Mouse (Mus musculus) liver, embryonic 13.5 days (tissue): ENCODE results near the gene Msl2. TPM values are rescaled to one million over a fixed set of nuclear protein-coding genes. Genes with fewer than 3 reads are reported as not detected.

Experiments
- ATAC-seq: fragments of 200-750 bp; cut with Nextera tagmentation; 2 replicates; pipeline ENCODE4 v1.8.0; 2017; ENCODE audit warnings: low read depth, mild to moderate bottlenecking, moderate number of reproducible peaks, moderate library complexity
- DNase-seq: peaks from one replicate; pipeline ENCODE4 v3.0.0; 2022
- H3K27ac ChIP-seq: fragments of 300-500 bp; sonication (generic); 2 replicates; pipeline ENCODE4 v1.5.1; 2015; ENCODE audit warnings: moderate library complexity, mild to moderate bottlenecking, inconsistent platforms
- H3K27me3 ChIP-seq: fragments of 300-500 bp; sonication (generic); 2 replicates; pipeline ENCODE4 v1.6.1; 2015; ENCODE audit warnings: mild to moderate bottlenecking, inconsistent platforms
- H3K36me3 ChIP-seq: fragments of 300-500 bp; sonication (generic); 2 replicates; pipeline ENCODE4 v1.6.1; 2015; ENCODE audit warnings: mild to moderate bottlenecking, inconsistent platforms
- H3K4me1 ChIP-seq: fragments of 300-500 bp; sonication (generic); replicated peaks from 2 replicates; pipeline ENCODE4 v1.6.1; 2015; ENCODE audit warnings: inconsistent platforms
- H3K4me2 ChIP-seq: fragments of 300-500 bp; sonication (generic); 2 replicates; pipeline ENCODE4 v1.6.1; 2015; ENCODE audit warnings: inconsistent platforms, mild to moderate bottlenecking, moderate library complexity
- H3K4me3 ChIP-seq: fragments of 300-500 bp; sonication (generic); replicated peaks from 2 replicates; pipeline ENCODE4 v1.5.1; 2015; ENCODE audit warnings: mild to moderate bottlenecking, inconsistent platforms
- H3K9ac ChIP-seq: fragments of 300-500 bp; sonication (generic); 2 replicates; pipeline ENCODE4 v1.6.1; 2015; ENCODE audit warnings: mild to moderate bottlenecking, inconsistent platforms
- H3K9me3 ChIP-seq: fragments of 300-500 bp; sonication (generic); replicated peaks from 2 replicates; pipeline ENCODE4 v1.6.1; 2016; ENCODE audit warnings: inconsistent platforms
- WGBS: fragments of 180-500 bp; shearing (Covaris S2); methylation state at CpG from one replicate; pipeline ENCODE4 v1.1.7; 2015; ENCODE audit not compliant: insufficient replicate concordance; 5-methylcytosine and 5-hydroxymethylcytosine counted together
- polyA plus RNA-seq: library from polyadenylated mRNA; unstranded; fragments of >200 nt; fragmentation: Nextera tagmentation; extraction: Ambion mirVana; gene quantifications from 2 replicates; pipeline ENCODE4 v1.2.1, GENCODE M21; 2015

Msl2 gene
- polyA plus RNA-seq, 1 experiment from 2014 or later: 2.6 TPM

GRCm38 (mm10) chr9:101101547-101101946 lies 27.6 kb downstream of the Msl2 start:
- no peak overlapping the region for H3K4me3 ChIP-seq
- no peaks in the 10 kb centered on the region for H3K9me3 ChIP-seq
- no peaks in the 10 kb centered on the region for H3K27me3 ChIP-seq
- ATAC-seq (no peak), DNase-seq (no peak)
- H3K4me1 ChIP-seq: peaks cover 21% of the 10 kb centered on the region
- 90% methylated on average over 8 of the region's 8 CpGs for WGBS
- H3K27ac ChIP-seq: no peak overlapping the region
- H3K36me3 ChIP-seq: peaks cover 36% of the 10 kb centered on the region
- no peak overlapping the region for H3K4me2 ChIP-seq
- H3K9ac ChIP-seq: no peak overlapping the region

- peaks cover 21% of the 10 kb centered on the region for H3K4me1 ChIP-seq
- no peak overlapping the region for H3K4me2 ChIP-seq
- ATAC-seq (no peak), DNase-seq (no peak)
- no peaks in the 10 kb centered on the region for H3K9me3 ChIP-seq
- no peak overlapping the region for H3K4me3 ChIP-seq
- peaks cover 34% of the 10 kb centered on the region for H3K36me3 ChIP-seq
- no peak overlapping the region for H3K9ac ChIP-seq
- no peak overlapping the region for H3K27ac ChIP-seq
- no peaks in the 10 kb centered on the region for H3K27me3 ChIP-seq
- WGBS: 85% methylated on average over 3 of the region's 3 CpGs
Measured at GRCm38 (mm10) chr9:101102288-101102687, 28.4 kb downstream of the Msl2 start.

- Histone ChIP-seq H3K4me1 (peaks cover 6% of the 10 kb centered on the region; the same call in 1 of the 2 replicates), H3K9me3 (no peaks in the 10 kb centered on the region), H3K27me3 (no peaks in the 10 kb centered on the region), H3K36me3 (peaks cover 34% of the 10 kb centered on the region), H3K27ac (no peak overlapping the region), H3K4me3 (no peak overlapping the region), H3K9ac (no peak overlapping the region), H3K4me2 (no peak overlapping the region)
- DNase-seq: no peak
- ATAC-seq: no peak
- 91% methylated on average over 11 of the region's 11 CpGs for WGBS
Measured at GRCm38 (mm10) chr9:101104931-101105330, 31.0 kb downstream of the Msl2 start.

- peaks cover 13% of the 10 kb centered on the region for H3K4me1 ChIP-seq
- DNase-seq (no peak), ATAC-seq (no peak)
- H3K9me3 ChIP-seq: no peaks in the 10 kb centered on the region
- H3K9ac ChIP-seq: no peak overlapping the region
- H3K27ac ChIP-seq: no peak overlapping the region
- H3K4me3 ChIP-seq: no peak overlapping the region
- H3K36me3 ChIP-seq: peaks cover 30% of the 10 kb centered on the region
- no peak overlapping the region for H3K4me2 ChIP-seq
- WGBS: 92% methylated on average over 6 of the region's 6 CpGs
- H3K27me3 ChIP-seq: no peaks in the 10 kb centered on the region
Measured at GRCm38 (mm10) chr9:101105735-101106134, 31.8 kb downstream of the Msl2 start.

- H3K9ac ChIP-seq: no peak overlapping the region
- H3K27ac ChIP-seq: no peak overlapping the region
- DNase-seq (no peak), ATAC-seq (no peak)
- H3K36me3 ChIP-seq: peaks cover 14% of the 10 kb centered on the region
- H3K4me2 ChIP-seq: no peak overlapping the region
- H3K9me3 ChIP-seq: no peaks in the 10 kb centered on the region
- no peaks in the 10 kb centered on the region for H3K27me3 ChIP-seq
- no peak overlapping the region for H3K4me3 ChIP-seq
- WGBS: 68% methylated on average over 3 of the region's 3 CpGs
- H3K4me1 ChIP-seq: peaks cover 10% of the 10 kb centered on the region
Measured at GRCm38 (mm10) chr9:101107386-101107785, 33.5 kb downstream of the Msl2 start.

- peaks cover 23% of the 10 kb centered on the region for H3K4me1 ChIP-seq
- WGBS: 74% methylated on average over 3 of the region's 3 CpGs
- no peak for DNase-seq
- no peak for ATAC-seq
- no peak overlapping the region for H3K4me3 ChIP-seq
- H3K36me3 ChIP-seq: peaks cover 9% of the 10 kb centered on the region
- H3K27ac ChIP-seq: no peak overlapping the region
- H3K9me3 ChIP-seq: no peaks in the 10 kb centered on the region
- H3K4me2 ChIP-seq: no peak overlapping the region
- H3K9ac ChIP-seq: no peak overlapping the region
- no peaks in the 10 kb centered on the region for H3K27me3 ChIP-seq
Measured at GRCm38 (mm10) chr9:101110013-101110412, 36.1 kb downstream of the Msl2 start.

GRCm38 (mm10) chr9:101113317-101113716 lies 39.4 kb downstream of the Msl2 start:
- Histone ChIP-seq H3K4me2 (no peak overlapping the region), H3K4me3 (no peak overlapping the region), H3K36me3 (no peaks in the 10 kb centered on the region), H3K9me3 (no peaks in the 10 kb centered on the region), H3K27me3 (no peaks in the 10 kb centered on the region), H3K4me1 (peaks cover 24% of the 10 kb centered on the region), H3K9ac (no peak overlapping the region), H3K27ac (no peak overlapping the region)
- no peak for DNase-seq
- 81% methylated on average over 4 of the region's 4 CpGs for WGBS
- no peak for ATAC-seq

GRCm38 (mm10) chr9:101114182-101114884 lies 40.4 kb downstream of the Msl2 start:
- Histone ChIP-seq H3K27ac (no peak overlapping the region), H3K4me1 (peaks cover 24% of the 10 kb centered on the region), H3K27me3 (no peaks in the 10 kb centered on the region), H3K9ac (no peak overlapping the region), H3K36me3 (no peaks in the 10 kb centered on the region), H3K4me2 (0 out of 2 replicates have a peak overlapping the region, but pooled peaks have one; percentile 1), H3K9me3 (no peaks in the 10 kb centered on the region), H3K4me3 (no peak overlapping the region)
- 31% methylated on average over 8 of the region's 8 CpGs for WGBS
- peak; percentile 89 for ATAC-seq
- peak; percentile 26 for DNase-seq

GRCm38 (mm10) chr9:101143635-101144034 lies 69.7 kb downstream of the Msl2 start:
- H3K4me1 ChIP-seq: no peaks in the 10 kb centered on the region
- no peak overlapping the region for H3K9ac ChIP-seq
- ATAC-seq (no peak), DNase-seq (no peak)
- no peaks in the 10 kb centered on the region for H3K27me3 ChIP-seq
- no peak overlapping the region for H3K27ac ChIP-seq
- H3K4me2 ChIP-seq: no peak overlapping the region
- no peaks in the 10 kb centered on the region for H3K9me3 ChIP-seq
- no peaks in the 10 kb centered on the region for H3K36me3 ChIP-seq
- 84% methylated on average over 4 of the region's 4 CpGs for WGBS
- no peak overlapping the region for H3K4me3 ChIP-seq

GRCm38 (mm10) chr9:101152872-101153271 lies 79.0 kb downstream of the Msl2 start:
- ATAC-seq (no peak), DNase-seq (no peak)
- Histone ChIP-seq H3K9ac (no peak overlapping the region), H3K27ac (no peak overlapping the region), H3K27me3 (no peaks in the 10 kb centered on the region), H3K36me3 (no peaks in the 10 kb centered on the region), H3K4me3 (no peak overlapping the region), H3K4me2 (no peak overlapping the region), H3K9me3 (no peaks in the 10 kb centered on the region), H3K4me1 (no peaks in the 10 kb centered on the region)
- 68% methylated on average over 5 of the region's 5 CpGs for WGBS
